Mouse (Mus musculus) mammary gland, adult 2 months (tissue): ENCODE results near the gene Olfr1217. TPM values are rescaled to one million over a fixed set of nuclear protein-coding genes. Genes with fewer than 3 reads are reported as not detected.

Experiments used
- polyA plus RNA-seq: library from polyadenylated mRNA; depleted of rRNA; stranded (reverse); fragments of >200 nt; gene quantifications from 2 replicates; pipeline ENCODE4 v1.2.3, GENCODE M21; 2012; ENCODE audit warnings: low replicate concordance; rRNA removed

The Olfr1217 gene
- not detected in 2 replicates for polyA plus RNA-seq

DNA sequence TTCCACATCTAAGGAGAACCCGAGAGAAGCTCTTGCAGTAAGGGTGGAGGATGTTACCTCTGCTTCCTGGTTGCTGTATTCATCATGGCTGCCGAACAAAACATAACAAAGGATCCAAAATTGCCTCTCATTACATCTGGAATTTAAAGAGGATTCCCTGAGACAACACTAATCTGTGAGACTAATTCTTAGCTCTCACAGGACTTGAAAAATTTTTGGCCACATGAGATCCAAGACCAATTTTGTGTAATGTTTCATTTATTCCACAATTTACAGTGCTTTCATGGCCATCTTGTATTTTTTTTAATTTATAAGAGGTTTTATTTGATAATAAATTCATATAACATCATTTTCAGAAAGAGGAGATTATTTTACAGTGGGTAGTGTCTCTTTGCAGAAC lies at the start of gene Olfr1217:
Gene Olfr1217 (minus strand): TSS at position 101 of the 400 bp plus-strand sequence.

GRCm38 (mm10) chr2:89061087-89061486 lies 29.2 kb upstream of the Olfr1217 start, which contains the start of gene Olfr1218:
Gene Olfr1218, minus strand, starts transcription at chr2:89061187.

GRCm38 (mm10) chr2:89018240-89018639 lies 13.6 kb downstream of the Olfr1217 start, which contains the start of gene Olfr1216:
Gene Olfr1216, minus strand, starts transcription at chr2:89018340.

DNA sequence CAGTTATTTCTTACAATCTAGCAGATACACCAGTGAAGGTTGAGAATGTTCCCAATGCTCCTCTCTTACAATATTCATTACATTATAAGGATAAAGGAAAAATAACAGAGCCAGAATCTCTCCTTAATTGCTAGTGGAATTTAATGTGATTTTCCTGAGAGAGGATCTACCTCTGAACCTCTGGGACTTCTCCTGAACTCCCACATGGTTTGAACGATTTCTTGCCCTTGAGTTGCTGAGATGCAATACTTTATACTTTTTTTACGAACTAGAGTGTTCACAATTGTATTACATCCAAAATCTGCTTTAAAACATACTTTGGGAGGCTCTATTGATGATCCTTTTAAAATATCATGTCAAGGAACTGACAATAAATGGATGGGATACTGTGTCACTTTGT lies 25.0 kb downstream of the Olfr1217 start, which contains the start of gene Olfr1215:
Gene Olfr1215 (minus strand): TSS at position 101 of the 400 bp plus-strand sequence.

GRCm38 (mm10) chr2:88992553-88992952 lies 39.3 kb downstream of the Olfr1217 start, which contains the start of gene Olfr1214:
Gene Olfr1214, minus strand, starts transcription at chr2:88992653.

DNA sequence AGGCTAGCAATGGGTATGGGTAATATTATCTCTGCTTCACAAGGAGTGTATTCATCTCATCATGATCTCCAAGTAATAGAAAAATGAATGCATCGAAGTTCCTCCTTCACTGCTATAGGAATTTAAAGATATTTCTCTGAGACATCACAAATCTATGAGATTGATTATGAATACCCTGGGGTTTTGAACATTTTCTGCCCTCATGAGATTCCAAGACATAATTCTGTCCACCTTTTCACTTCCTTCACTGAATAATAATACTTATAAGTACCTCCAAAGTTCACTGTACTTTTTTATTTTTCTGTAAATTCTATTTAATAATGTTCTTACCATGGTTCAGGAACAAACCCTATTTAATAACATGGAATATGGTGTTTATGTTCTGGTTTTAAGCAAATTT lies 51.7 kb downstream of the Olfr1217 start, which contains the start of gene Gm13762:
Gene Gm13762 (minus strand): TSS at position 101 of the 400 bp plus-strand sequence.

Other genes with a start within 250 kb of the Olfr1217 start
- not detected in 2 replicates for gene Olfr1201, start 239.0 kb downstream of the Olfr1217 start, polyA plus RNA-seq
- not detected in 2 replicates for gene Olfr1202, start 217.6 kb downstream of the Olfr1217 start, polyA plus RNA-seq
- not detected in 2 replicates for gene Olfr1205, start 202.3 kb downstream of the Olfr1217 start, polyA plus RNA-seq
- gene Olfr1204, start 182.8 kb downstream of the Olfr1217 start, polyA plus RNA-seq = not detected in 2 replicates
- not detected in 2 replicates for gene Olfr1206, start 168.8 kb downstream of the Olfr1217 start, polyA plus RNA-seq
- gene Olfr1208, start 129.8 kb downstream of the Olfr1217 start, polyA plus RNA-seq = not detected in 2 replicates
- gene Olfr1209, start 116.9 kb downstream of the Olfr1217 start, polyA plus RNA-seq = not detected in 2 replicates
- not detected in 2 replicates for gene Olfr1211, start 94.0 kb downstream of the Olfr1217 start, polyA plus RNA-seq
- not detected in 2 replicates for gene Olfr1212, start 78.1 kb downstream of the Olfr1217 start, polyA plus RNA-seq
- not detected in 2 replicates for gene Gm13762, start 51.8 kb downstream of the Olfr1217 start, polyA plus RNA-seq
- gene Olfr1214, start 39.4 kb downstream of the Olfr1217 start, polyA plus RNA-seq = not detected in 2 replicates
- not detected in 2 replicates for gene Olfr1215, start 25.1 kb downstream of the Olfr1217 start, polyA plus RNA-seq
- not detected in 2 replicates for gene Olfr1216, start 13.7 kb downstream of the Olfr1217 start, polyA plus RNA-seq
- not detected in 2 replicates for gene Olfr1218, start 29.1 kb upstream of the Olfr1217 start, polyA plus RNA-seq
- not detected in 2 replicates for gene Olfr1219, start 51.4 kb upstream of the Olfr1217 start, polyA plus RNA-seq
- gene Olfr1220, start 74.8 kb upstream of the Olfr1217 start, polyA plus RNA-seq = not detected in 2 replicates
- not detected in 2 replicates for gene Olfr1221, start 85.2 kb upstream of the Olfr1217 start, polyA plus RNA-seq
- not detected in 2 replicates for gene Olfr1222, start 101.0 kb upstream of the Olfr1217 start, polyA plus RNA-seq
- not detected in 2 replicates for gene Olfr1223, start 119.5 kb upstream of the Olfr1217 start, polyA plus RNA-seq
- not detected in 2 replicates for gene Olfr1224-ps1, start 132.0 kb upstream of the Olfr1217 start, polyA plus RNA-seq
- gene Olfr1225, start 142.6 kb upstream of the Olfr1217 start, polyA plus RNA-seq = not detected in 2 replicates
- gene Olfr1226, start 168.0 kb upstream of the Olfr1217 start, polyA plus RNA-seq = not detected in 2 replicates
- gene Olfr1228, start 222.0 kb upstream of the Olfr1217 start, polyA plus RNA-seq = not detected in 2 replicates